Mouse (Mus musculus) lung, adult 2 months (tissue): ENCODE data around the gene Acoxl.

Source experiments
- CTCF ChIP-seq: fragments of 200-500 bp; IDR thresholded peaks from 2 replicates; pipeline ENCODE4 v1.5.1; 2011; ENCODE audit warnings: mild to moderate bottlenecking, low read length, control low read depth; ENCODE audit not compliant: insufficient read depth
- POLR2A ChIP-seq: fragments of 200-500 bp; IDR thresholded peaks from 2 replicates; pipeline ENCODE4 v1.6.1; 2011; ENCODE audit warnings: low read depth, mild to moderate bottlenecking, control low read depth, low read length, borderline replicate concordance; ENCODE audit errors: extremely low read depth

DNA sequence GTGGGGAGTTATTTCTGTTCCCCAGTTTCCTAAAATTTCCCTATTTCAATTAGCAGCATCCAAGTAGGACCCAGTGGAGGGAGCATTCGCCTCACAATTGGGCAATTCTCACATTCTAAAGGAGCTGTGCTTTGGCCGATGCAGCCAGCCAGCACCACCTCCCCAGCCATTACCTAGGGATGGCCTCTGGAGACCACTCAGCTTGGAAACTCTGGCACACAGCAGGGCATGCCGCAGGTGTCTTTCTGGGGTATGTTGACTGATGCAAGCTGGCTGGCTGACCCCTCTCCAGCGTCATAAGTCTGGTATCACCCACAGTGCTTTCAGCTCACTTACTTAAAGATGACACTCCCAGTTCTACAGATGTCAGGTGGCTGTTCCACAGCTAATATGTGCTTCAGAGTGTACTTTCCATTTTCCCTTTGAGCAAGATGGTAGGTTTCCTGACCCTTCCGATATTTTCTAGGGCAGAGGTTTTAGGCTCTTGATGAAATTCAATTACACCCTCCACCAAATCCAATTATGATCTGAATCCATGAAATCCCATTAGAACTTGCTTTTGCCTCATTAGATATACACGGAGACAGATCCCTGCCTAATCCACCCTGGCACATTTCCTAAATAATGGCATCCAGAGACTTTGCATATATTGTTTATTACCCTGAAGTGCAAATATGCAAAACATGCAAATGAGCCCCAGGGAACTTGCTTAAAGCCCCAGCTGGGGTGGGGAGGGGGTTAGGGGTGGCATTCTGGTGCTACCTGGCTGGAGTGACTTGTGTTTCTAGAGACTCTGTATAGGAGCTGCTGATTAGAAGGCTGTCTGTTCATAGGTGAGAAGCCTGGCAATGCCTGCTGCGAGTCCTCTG, 181.6 kb downstream of the Acoxl start:
- TF ChIP-seq CTCF (no peak), POLR2A (no peak)
